Mouse (Mus musculus) heart, embryonic 12.5 days (tissue): Measurements from ENCODE around the gene Mark4. TPM values are rescaled to one million over a fixed set of nuclear protein-coding genes. Genes with fewer than 3 reads are reported as not detected.
A peak's percentile ranks its signal among the peaks of the same experiment; 100 is the strongest.

Experiments
- ATAC-seq: fragments of 200-750 bp; cut with Nextera tagmentation; 2 replicates; pipeline ENCODE4 v1.8.0; 2017; ENCODE audit warnings: moderate TSS enrichment, moderate library complexity; ENCODE audit not compliant: insufficient number of reproducible peaks, low FRiP score
- H3K27ac ChIP-seq: fragments of 300-500 bp; sonication (generic); 2 replicates; pipeline ENCODE4 v1.5.1; 2016; ENCODE audit warnings: mild to moderate bottlenecking, moderate library complexity; ENCODE audit not compliant: poor library complexity, severe bottlenecking
- H3K27me3 ChIP-seq: fragments of 300-500 bp; sonication (generic); replicated peaks from 2 replicates; pipeline ENCODE4 v1.6.1; 2016; ENCODE audit warnings: mild to moderate bottlenecking, moderate library complexity
- H3K36me3 ChIP-seq: fragments of 300-500 bp; sonication (generic); 2 replicates; pipeline ENCODE4 v1.6.1; 2016; ENCODE audit warnings: mild to moderate bottlenecking, moderate library complexity
- H3K4me1 ChIP-seq: fragments of 300-500 bp; sonication (generic); replicated peaks from 2 replicates; pipeline ENCODE4 v1.6.1; 2016; ENCODE audit warnings: mild to moderate bottlenecking
- H3K4me2 ChIP-seq: fragments of 300-500 bp; sonication (generic); 2 replicates; pipeline ENCODE4 v1.6.1; 2016; ENCODE audit warnings: mild to moderate bottlenecking, moderate library complexity
- H3K4me3 ChIP-seq: fragments of 300-500 bp; sonication (generic); 2 replicates; pipeline ENCODE4 v1.5.1; 2016; ENCODE audit warnings: mild to moderate bottlenecking
- H3K9ac ChIP-seq: fragments of 300-500 bp; sonication (generic); 2 replicates; pipeline ENCODE4 v1.6.1; 2016; ENCODE audit warnings: mild to moderate bottlenecking, moderate library complexity
- H3K9me3 ChIP-seq: fragments of 300-500 bp; sonication (generic); replicated peaks from 2 replicates; pipeline ENCODE4 v1.6.1; 2016; ENCODE audit warnings: mild to moderate bottlenecking, moderate library complexity
- WGBS: fragments of 180-500 bp; shearing (Covaris S2); methylation state at CpG from one replicate; pipeline ENCODE4 v1.1.7; 2016; 5-methylcytosine and 5-hydroxymethylcytosine counted together
- polyA plus RNA-seq: library from polyadenylated mRNA; unstranded; fragments of >200 nt; fragmentation: Nextera tagmentation; extraction: Ambion mirVana; gene quantifications from 2 replicates; pipeline ENCODE4 v1.2.1, GENCODE M21; 2016

Gene Mark4
- polyA plus RNA-seq, 1 experiment from 2014 or later = 11.4 TPM

- Histone ChIP-seq H3K4me3 (peak overlapping the region; percentile 44), H3K27ac (no peak overlapping the region), H3K9ac (peak overlapping the region; percentile 66), H3K36me3 (peaks cover 14% of the 10 kb centered on the region), H3K4me1 (peaks cover 20% of the 10 kb centered on the region), H3K4me2 (peak overlapping the region; percentile 82), H3K27me3 (peaks cover 57% of the 10 kb centered on the region), H3K9me3 (peaks cover 8% of the 10 kb centered on the region; the same call in 1 of the 2 replicates)
- 3% methylated on average over 27 of the region's 27 CpGs for WGBS
- ATAC-seq = 0 out of 2 replicates have a peak, but pooled peaks have one; percentile 19
Observed at GRCm38 (mm10) chr7:19399496-19400280, 58.9 kb downstream of the Mark4 start.

DNA sequence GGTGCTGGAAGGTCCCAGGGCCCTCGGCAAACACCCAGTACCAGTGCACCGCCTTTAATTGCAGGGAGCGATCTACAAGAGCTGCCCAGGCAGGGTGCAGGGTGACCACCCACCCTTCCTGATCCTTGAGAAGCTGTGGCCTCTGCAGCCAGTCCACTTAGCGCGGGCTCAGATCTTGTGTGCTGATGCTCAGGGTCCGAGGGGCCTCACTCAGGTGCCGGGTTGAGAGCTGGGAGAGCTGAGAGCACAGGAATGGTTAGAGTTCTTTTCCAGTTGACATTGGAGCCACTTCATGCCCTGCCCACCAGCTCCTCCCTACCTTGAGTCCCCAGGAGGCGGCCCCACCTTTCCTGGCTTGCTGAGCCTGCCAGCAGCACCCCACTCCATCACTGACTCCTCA, 64.1 kb downstream of the Mark4 start:
- H3K4me1 ChIP-seq = peaks cover 6% of the 10 kb centered on the region
- H3K9ac ChIP-seq = no peak overlapping the region
- peaks cover 65% of the 10 kb centered on the region for H3K36me3 ChIP-seq
- H3K4me2 ChIP-seq = no peak overlapping the region
- no peak overlapping the region for H3K27ac ChIP-seq
- WGBS = 85% methylated on average over 8 of the region's 8 CpGs
- no peaks in the 10 kb centered on the region for H3K9me3 ChIP-seq
- H3K4me3 ChIP-seq = no peak overlapping the region
- H3K27me3 ChIP-seq = peaks cover 11% of the 10 kb centered on the region
- no peak for ATAC-seq

DNA sequence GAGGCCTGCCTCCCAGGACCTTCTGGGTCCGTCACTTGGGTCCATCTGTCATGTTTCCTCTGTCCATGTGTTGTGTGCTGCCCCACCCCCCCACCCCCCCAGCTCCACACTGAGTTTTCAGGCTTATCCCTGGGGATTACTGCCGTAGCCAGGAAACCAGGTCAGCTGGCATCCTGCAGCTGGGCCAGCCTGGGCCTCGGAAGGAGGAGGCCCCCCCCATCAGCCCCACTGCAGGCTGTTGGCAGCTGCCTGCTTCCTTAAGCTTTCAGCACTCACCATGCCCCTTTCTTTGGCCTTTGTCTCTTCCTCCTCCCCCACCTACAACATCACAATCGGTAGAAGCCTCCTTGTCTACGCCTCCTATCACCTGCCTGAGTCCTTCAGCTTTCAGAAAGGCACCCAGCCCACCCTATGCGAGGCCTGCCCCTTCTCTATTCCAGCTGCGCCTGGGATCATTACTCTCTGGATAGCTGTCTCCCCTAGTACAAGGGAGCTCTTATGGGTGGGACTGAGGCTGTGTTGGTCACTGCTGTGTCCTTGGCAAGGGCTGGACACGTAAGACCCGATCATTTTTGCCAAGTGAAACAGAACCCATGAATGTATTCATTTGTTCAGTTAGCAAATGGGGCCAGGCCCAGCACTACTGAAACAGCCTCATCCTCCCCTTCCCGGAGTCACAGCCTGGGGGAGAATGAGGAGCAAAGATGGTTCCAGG, 69.8 kb downstream of the Mark4 start:
- H3K4me3 ChIP-seq = no peak overlapping the region
- H3K9me3 ChIP-seq = no peaks in the 10 kb centered on the region
- no peak overlapping the region for H3K9ac ChIP-seq
- no peak overlapping the region for H3K4me2 ChIP-seq
- H3K4me1 ChIP-seq = peaks cover under 1% of the 10 kb centered on the region; the same call in 1 of the 2 replicates
- H3K27ac ChIP-seq = no peak overlapping the region
- 76% methylated on average over 10 of the region's 10 CpGs for WGBS
- no peak for ATAC-seq
- H3K27me3 ChIP-seq = no peaks in the 10 kb centered on the region
- peaks cover 97% of the 10 kb centered on the region for H3K36me3 ChIP-seq

DNA sequence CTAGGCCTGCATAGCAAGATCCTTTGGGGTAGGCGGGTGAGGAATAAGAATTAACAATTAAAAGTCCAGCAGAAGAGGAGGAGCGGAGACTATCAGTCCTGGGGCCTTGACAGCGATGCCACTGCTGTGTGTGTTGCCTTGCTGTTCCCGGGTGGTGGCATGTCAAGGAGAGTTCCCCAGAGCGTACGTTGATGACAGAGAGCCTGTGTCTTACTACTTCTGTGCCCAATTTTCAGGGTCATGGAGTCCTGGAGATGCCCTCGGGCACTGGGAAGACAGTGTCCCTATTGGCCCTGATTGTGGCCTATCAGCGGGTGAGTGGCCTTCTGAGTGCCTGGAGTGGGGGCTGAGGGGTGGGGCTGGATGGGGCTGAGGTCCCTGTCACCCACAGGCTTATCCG, 74.9 kb downstream of the Mark4 start:
- Histone ChIP-seq H3K36me3 (peaks cover 56% of the 10 kb centered on the region), H3K27ac (no peak overlapping the region), H3K27me3 (no peaks in the 10 kb centered on the region), H3K4me2 (no peak overlapping the region), H3K4me1 (peaks cover 17% of the 10 kb centered on the region), H3K9ac (no peak overlapping the region), H3K9me3 (no peaks in the 10 kb centered on the region), H3K4me3 (no peak overlapping the region)
- WGBS = 87% methylated on average over 9 of the region's 9 CpGs
- ATAC-seq = no peak

DNA sequence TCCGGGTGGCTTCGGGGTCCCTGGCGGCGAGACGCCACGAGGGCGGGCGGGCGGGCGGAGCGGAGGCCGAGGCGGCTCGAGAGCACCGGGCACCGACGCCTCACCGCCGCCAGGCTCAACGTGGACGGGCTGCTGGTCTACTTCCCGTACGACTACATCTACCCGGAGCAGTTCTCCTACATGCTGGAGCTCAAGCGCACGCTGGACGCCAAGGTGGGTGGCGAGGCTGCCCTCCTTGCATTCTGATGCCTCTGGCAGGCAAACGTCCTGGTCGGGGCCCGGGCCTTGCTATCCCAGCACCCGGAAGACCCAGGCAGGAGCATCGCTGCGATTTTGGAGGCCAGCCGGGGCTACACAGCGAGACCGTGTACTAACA, 76.5 kb downstream of the Mark4 start:
- 0% methylated on average over 36 of the region's 37 CpGs for WGBS

GRCm38 (mm10) chr7:19381377-19382165, 77.0 kb downstream of the Mark4 start, which contains the start of gene Ercc2:
Gene Ercc2 (plus strand): TSS chr7:19382010.
- Histone ChIP-seq H3K36me3 (peaks cover 52% of the 10 kb centered on the region), H3K27ac (peak within 1 kb of the TSS; percentile 44; the same call in 1 of the 2 replicates), H3K4me3 (peak within 1 kb of the TSS; percentile 98), H3K9ac (peak within 1 kb of the TSS; percentile 91), H3K4me1 (peaks cover 21% of the 10 kb centered on the region), H3K9me3 (no peaks in the 10 kb centered on the region), H3K27me3 (no peaks in the 10 kb centered on the region), H3K4me2 (peak within 1 kb of the TSS; percentile 97)
- ATAC-seq = peak; percentile 97
- WGBS = 6% methylated on average over 47 of the region's 48 CpGs

More for the DNA sequence above, 76.5 kb downstream of the Mark4 start:
- H3K27me3 ChIP-seq = no peaks in the 10 kb centered on the region
- peaks cover 53% of the 10 kb centered on the region for H3K36me3 ChIP-seq
- H3K4me2 ChIP-seq = peak overlapping the region; percentile 97
- peak overlapping the region; percentile 91 for H3K9ac ChIP-seq
- ATAC-seq = peak; percentile 68
- peak overlapping the region; percentile 44; the same call in 1 of the 2 replicates for H3K27ac ChIP-seq
- H3K4me3 ChIP-seq = peak overlapping the region; percentile 98
- no peaks in the 10 kb centered on the region for H3K9me3 ChIP-seq
- H3K4me1 ChIP-seq = peaks cover 21% of the 10 kb centered on the region

GRCm38 (mm10) chr7:19378049-19378448, 80.6 kb downstream of the Mark4 start:
- no peak for ATAC-seq
- Histone ChIP-seq H3K27me3 (no peaks in the 10 kb centered on the region), H3K27ac (0 out of 2 replicates have a peak overlapping the region, but pooled peaks have one; percentile 5), H3K4me3 (no peak overlapping the region), H3K9ac (0 out of 2 replicates have a peak overlapping the region, but pooled peaks have one; percentile 4), H3K4me1 (peaks cover 12% of the 10 kb centered on the region), H3K4me2 (no peak overlapping the region), H3K9me3 (no peaks in the 10 kb centered on the region), H3K36me3 (peaks cover 57% of the 10 kb centered on the region)
- 56% methylated on average over 8 of the region's 8 CpGs for WGBS

DNA sequence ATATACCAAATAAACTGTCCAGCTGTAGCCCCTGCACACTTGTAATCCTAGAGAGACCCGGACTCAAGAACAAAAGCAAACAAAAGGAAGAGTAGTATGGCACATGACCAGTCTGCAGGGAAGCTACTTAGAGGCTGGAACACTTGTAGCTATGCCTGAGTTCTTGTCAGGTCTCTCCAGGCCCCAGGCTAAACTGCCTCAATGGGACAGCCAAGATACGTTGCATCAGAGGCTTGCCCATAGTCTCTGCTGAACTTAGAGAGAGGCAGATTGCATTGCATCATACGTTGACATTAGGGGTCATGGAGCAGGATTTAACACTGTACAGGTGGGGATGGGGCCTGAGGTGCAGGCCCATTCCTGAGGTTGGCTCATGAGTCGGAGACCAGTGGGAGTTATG, 82.6 kb downstream of the Mark4 start:
- Histone ChIP-seq H3K4me3 (no peak overlapping the region), H3K27me3 (no peaks in the 10 kb centered on the region), H3K36me3 (peaks cover 72% of the 10 kb centered on the region), H3K9me3 (no peaks in the 10 kb centered on the region), H3K4me2 (no peak overlapping the region), H3K4me1 (peaks cover 4% of the 10 kb centered on the region; the same call in 1 of the 2 replicates), H3K27ac (no peak overlapping the region), H3K9ac (no peak overlapping the region)
- WGBS = 85% methylated on average over 4 of the region's 4 CpGs
- no peak for ATAC-seq

DNA sequence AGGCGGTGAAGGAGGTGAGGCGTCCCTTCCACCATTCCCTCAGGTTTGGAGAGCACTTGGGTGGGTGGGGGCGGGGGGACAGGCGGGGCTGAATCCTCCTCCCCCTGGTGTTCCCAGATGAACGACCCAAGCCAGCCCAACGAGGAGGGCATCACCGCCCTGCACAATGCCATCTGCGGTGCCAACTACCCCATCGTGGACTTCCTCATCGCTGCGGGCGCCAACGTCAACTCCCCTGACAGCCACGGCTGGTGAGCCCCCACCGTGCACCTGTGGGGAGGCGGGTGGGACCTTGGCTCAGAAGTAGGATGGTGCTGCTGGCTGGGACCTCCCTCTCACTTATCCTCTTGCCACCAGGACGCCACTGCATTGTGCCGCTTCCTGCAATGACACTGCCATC, 83.3 kb downstream of the Mark4 start:
- Histone ChIP-seq H3K4me3 (no peak overlapping the region), H3K27me3 (no peaks in the 10 kb centered on the region), H3K9me3 (no peaks in the 10 kb centered on the region), H3K4me1 (peaks cover 4% of the 10 kb centered on the region; the same call in 1 of the 2 replicates), H3K36me3 (peaks cover 78% of the 10 kb centered on the region), H3K9ac (no peak overlapping the region), H3K4me2 (no peak overlapping the region), H3K27ac (no peak overlapping the region)
- 78% methylated on average over 18 of the region's 18 CpGs for WGBS
- ATAC-seq = no peak
